12 mouse cellular contexts compared by ENCODE assay signal in the genomic region with DNA sequence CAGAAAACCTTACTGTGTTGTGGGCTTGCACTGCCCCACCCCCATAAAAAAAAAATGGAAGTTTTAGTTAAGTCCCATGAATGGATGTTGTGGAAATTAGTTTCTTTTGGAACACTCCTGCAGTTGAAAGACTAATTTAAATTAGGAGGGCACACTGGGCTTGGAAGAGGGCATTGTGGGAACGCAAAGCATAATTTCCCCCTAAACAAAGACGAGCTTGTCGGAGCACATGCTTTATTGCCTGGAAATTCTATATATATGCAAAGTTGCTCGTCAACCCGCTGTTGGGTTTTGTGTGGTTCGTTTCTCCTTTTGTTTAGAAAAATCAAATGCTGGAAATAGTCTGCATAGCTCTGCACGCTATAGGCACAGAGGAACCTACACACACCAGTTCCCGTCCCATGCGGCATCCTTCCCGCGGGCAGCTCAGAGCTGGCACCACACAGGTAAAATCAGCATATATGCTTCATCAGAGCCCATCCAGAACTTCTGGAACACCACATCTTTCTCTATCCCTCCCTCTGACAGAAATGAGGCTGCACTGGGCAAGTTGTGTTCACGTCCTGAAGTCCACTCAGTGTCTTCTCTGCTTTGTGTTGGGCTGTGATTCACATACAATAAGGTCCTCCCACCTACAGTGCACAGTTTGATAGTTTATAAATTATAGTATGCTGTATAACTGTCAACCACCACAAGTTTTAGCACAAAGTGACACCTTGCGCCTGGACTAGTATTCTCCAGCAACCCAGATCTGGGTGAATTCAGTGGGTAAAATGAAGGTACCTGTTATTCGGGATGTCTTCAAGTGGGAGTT.
A peak's percentile ranks its signal among the peaks of the same experiment; 100 is the strongest.
DNase-seq lines count a peak whose midpoint lies in the region; ATAC-seq and TF ChIP-seq lines count a peak whose summit lies in the region.
"Had no signal": no experiment of that assay in that cellular context is flagged by ENCODE, and none has a peak within 500 bp of the region (broad histone marks: within the 10 kb centered on the region; RNA-seq: fewer than 3 reads in every experiment).

No protein-coding gene starts in this region.

- TF ChIP-seq CTCF in forebrain, postnatal 0 days (IDR thresholded peaks at IDR 0.05; ENCODE audit: low read depth): no peak

- H3K27me3 ChIP-seq in embryonic facial prominence, embryonic 10.5 days (replicated peaks; ENCODE audit: low read depth, poor library complexity, severe bottlenecking): no peaks in the 10 kb centered on the region
- H3K27me3 ChIP-seq in forebrain, postnatal 0 days (ENCODE audit: insufficient read depth, low read length): no peaks in the 10 kb centered on the region
- H3K27me3 ChIP-seq in limb, embryonic 13.5 days: no peaks in the 10 kb centered on the region
- H3K27me3 ChIP-seq in heart, embryonic 12.5 days (replicated peaks): no peaks in the 10 kb centered on the region

- H3K4me1 ChIP-seq in embryonic facial prominence, embryonic 10.5 days: peaks cover 23% of the 10 kb centered on the region
- 0 out of 2 replicates have a peak, but pooled peaks cover 5% of the 10 kb centered on the region for H3K4me1 ChIP-seq in forebrain, postnatal 0 days (ENCODE audit: insufficient read depth)
- peaks cover 19% of the 10 kb centered on the region for H3K4me1 ChIP-seq in limb, embryonic 13.5 days
- H3K4me1 ChIP-seq in heart, embryonic 12.5 days (replicated peaks): peaks cover 15% of the 10 kb centered on the region

- H3K9me3 ChIP-seq in embryonic facial prominence, embryonic 10.5 days: no peaks in the 10 kb centered on the region
- no peaks in the 10 kb centered on the region for H3K9me3 ChIP-seq in forebrain, postnatal 0 days (ENCODE audit: low read length)
- H3K9me3 ChIP-seq in limb, embryonic 13.5 days: no peaks in the 10 kb centered on the region
- H3K9me3 ChIP-seq in heart, embryonic 12.5 days (replicated peaks): no peaks in the 10 kb centered on the region

- H3K4me2 ChIP-seq in forebrain, postnatal 0 days (ENCODE audit: low read depth): peak overlapping the region; percentile 2; the same call in 1 of the 2 replicates
- H3K4me2 ChIP-seq in limb, embryonic 13.5 days (replicated peaks): peak overlapping the region; percentile 4; the same call in 1 of the 2 replicates
- H3K4me2 ChIP-seq in heart, embryonic 12.5 days: no peak overlapping the region

- no peak overlapping the region for H3K4me3 ChIP-seq in embryonic facial prominence, embryonic 10.5 days
- H3K4me3 ChIP-seq in forebrain, postnatal 0 days (ENCODE audit: low read depth, low read length): no peak overlapping the region
- no peak overlapping the region for H3K4me3 ChIP-seq in limb, embryonic 13.5 days
- H3K4me3 ChIP-seq in heart, embryonic 12.5 days: no peak overlapping the region
- H3K4me3 ChIP-seq: erythroblast, embryonic 14.5 days had no signal

- H3K9ac ChIP-seq in forebrain, postnatal 0 days: no peak overlapping the region
- no peak overlapping the region for H3K9ac ChIP-seq in limb, embryonic 13.5 days
- H3K9ac ChIP-seq in heart, embryonic 12.5 days: no peak overlapping the region

- 89% methylated on average over 14 of the region's 14 CpGs for WGBS in embryonic facial prominence, embryonic 10.5 days
- WGBS in forebrain, postnatal 0 days: 27% methylated on average over 14 of the region's 14 CpGs
- 78% methylated on average over 14 of the region's 14 CpGs for WGBS in limb, embryonic 13.5 days
- WGBS in heart, embryonic 12.5 days: 94% methylated on average over 14 of the region's 14 CpGs

- peak; percentile 34 for DNase-seq in embryo, embryonic 10.5 days (ENCODE audit: low spot score)
- no peak for DNase-seq in embryo, embryonic 10 days (ENCODE audit: low spot score)
- no peak for DNase-seq in embryonic facial prominence, embryonic 10.5 days (ENCODE audit: low spot score)
- no peak for DNase-seq in forebrain, postnatal 0 days
- no peak for DNase-seq in layer of hippocampus, adult 9-11 months
- no peak for DNase-seq in cerebellum, postnatal 36 days
- DNase-seq: adrenal gland, postnatal 25 days; right cerebral cortex, postnatal 14 days; thymus, postnatal 4 days had no signal

- peak; percentile 14 for ATAC-seq in forebrain, postnatal 0 days
- no peak for ATAC-seq in limb, embryonic 13.5 days (ENCODE audit: low FRiP score, low read depth)
- ATAC-seq in heart, embryonic 12.5 days (ENCODE audit: insufficient number of reproducible peaks, low FRiP score): no peak

- peak overlapping the region; percentile 59 for H3K27ac ChIP-seq in embryonic facial prominence, embryonic 10.5 days (replicated peaks)
- no peak overlapping the region for H3K27ac ChIP-seq in forebrain, postnatal 0 days (ENCODE audit: low read depth, low read length)
- no peak overlapping the region for H3K27ac ChIP-seq in limb, embryonic 13.5 days
- H3K27ac ChIP-seq in heart, embryonic 12.5 days (ENCODE audit: poor library complexity, severe bottlenecking): no peak overlapping the region

- H3K36me3 ChIP-seq in embryonic facial prominence, embryonic 10.5 days (replicated peaks): no peaks in the 10 kb centered on the region
- H3K36me3 ChIP-seq in forebrain, postnatal 0 days (ENCODE audit: insufficient read depth): no peaks in the 10 kb centered on the region
- no peaks in the 10 kb centered on the region for H3K36me3 ChIP-seq in limb, embryonic 13.5 days
- H3K36me3 ChIP-seq in heart, embryonic 12.5 days: no peaks in the 10 kb centered on the region
